Mouse (Mus musculus): ENCODE data around the gene Sdhaf1.

Gene Sdhaf1

GRCm38 (mm10) chr7:30323795-30324194 is at the start of gene Sdhaf1:
Gene Sdhaf1, minus strand, starts transcription at chr7:30323895.
- DNase-seq, result no peak

DNA sequence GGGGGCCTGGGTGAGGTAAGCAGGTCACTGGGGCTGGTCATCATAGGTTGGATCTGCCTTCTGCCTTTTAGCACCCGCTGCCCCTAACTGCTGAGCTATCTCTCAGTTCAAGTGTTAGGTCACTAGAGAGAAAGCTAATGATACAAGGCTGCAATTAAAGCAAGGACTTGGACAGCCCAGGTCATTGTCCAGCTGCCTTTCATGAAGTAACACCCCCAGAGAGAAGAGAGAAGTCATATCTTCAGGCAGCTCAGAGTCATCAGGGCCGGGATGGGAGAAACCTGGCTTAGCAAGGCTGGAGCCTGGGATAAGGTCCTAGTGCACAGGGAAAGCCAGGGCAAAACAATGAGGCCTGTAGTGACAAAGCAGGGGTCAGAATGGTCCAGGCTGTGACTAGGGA is 43.8 kb upstream of the Sdhaf1 start:
- DNase-seq, result no peak

DNA sequence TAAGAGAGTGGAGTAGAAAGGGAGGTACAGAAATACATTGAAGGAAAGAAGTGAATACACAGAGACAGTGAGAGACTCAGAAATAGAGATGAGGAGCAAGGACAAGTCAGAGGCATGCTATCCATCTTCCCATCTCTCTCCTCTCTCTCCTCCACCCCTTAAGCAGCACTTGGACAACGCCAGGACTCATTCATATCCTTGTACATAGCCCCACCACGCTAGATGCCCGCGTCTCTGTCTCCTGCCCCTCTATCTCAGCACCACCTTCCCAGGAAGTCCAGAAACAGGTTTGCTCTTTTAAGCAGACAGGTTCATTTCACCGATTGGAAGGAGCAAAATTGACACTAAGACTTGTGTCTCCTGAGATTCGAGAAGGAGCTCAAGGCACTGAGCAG is 39.6 kb upstream of the Sdhaf1 start:
- no peak for DNase-seq

GRCm38 (mm10) chr7:30362652-30363343 is 39.1 kb upstream of the Sdhaf1 start, which contains the start of gene Lrfn3:
Gene Lrfn3, minus strand, starts transcription at chr7:30362772.
- DNase-seq, result no peak

- DNase-seq, result no peak
Measured at GRCm38 (mm10) chr7:30360028-30360427, 36.3 kb upstream of the Sdhaf1 start.

DNA sequence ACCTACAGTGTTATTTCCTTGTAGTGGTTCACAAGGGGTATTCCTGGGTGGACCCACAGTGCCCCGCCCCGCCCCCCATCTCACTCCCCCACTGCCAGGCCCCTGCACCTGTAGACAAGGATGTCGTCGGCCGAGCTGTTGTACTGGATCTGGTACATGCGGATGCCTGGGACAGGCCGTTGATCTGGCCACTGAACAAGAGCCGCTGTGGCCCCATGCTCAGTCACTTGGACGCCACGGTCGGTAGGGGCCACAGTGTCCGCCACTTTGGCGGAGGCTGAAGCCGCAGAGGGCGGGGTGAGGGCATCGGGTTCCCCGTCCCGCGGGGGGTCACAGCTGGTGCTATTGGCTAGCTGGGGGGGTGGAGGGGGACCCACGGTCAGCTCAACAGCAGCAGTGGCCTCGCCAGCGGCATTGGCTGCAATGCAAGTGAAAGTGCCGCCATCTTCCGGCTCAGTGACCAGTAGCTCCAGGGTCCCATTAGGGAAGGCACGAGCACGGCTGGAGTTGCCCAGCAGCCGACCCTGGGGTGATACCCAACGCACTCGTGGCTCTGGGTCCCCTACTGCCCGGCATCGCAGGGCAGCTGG is 35.7 kb upstream of the Sdhaf1 start:
- no peak for DNase-seq

DNA sequence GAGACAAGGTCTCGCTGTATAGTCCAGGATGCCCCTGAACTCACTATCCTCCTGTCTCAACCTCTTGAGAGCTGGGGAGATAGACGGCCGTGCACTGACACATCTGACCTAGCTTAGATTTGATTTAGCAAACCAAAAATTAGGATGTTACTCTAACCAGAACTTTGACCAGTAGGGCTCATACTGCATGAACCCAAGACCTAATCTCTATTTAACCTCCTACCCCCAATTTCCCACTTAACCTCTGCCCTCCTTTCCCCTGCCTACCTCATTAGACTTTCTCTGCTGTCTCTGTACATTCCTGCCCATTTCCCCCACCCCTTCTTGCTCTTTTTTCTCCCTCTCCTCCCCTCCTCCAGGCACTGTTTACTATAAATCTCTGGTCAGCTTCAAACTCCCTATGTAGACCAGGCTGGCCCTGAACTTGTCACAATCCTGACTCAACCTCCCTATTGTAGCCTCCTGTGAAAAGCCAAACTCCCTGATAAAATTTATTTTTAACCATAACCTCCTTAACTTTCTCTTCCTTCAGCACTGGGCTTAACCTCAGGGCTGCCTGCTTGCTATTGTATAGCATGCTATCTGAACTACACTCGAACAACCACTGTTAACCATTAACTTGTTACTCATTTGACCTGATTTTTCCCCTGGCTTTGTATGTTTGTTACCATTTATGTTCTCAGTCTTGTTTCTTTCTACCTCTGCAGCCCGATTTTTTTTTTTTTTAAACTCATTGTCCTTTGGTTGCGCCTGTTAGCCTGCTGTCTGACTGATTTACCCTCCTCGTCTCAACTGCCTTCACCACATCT is 34.9 kb upstream of the Sdhaf1 start:
- no peak for DNase-seq

- no peak for DNase-seq
Measured at GRCm38 (mm10) chr7:30354059-30354458, 30.4 kb upstream of the Sdhaf1 start.

GRCm38 (mm10) chr7:30353279-30353822 is 29.7 kb upstream of the Sdhaf1 start:
- peak; percentile 71 for DNase-seq

- DNase-seq, result peak; percentile 71
Measured at GRCm38 (mm10) chr7:30347828-30348227, 24.1 kb upstream of the Sdhaf1 start.

GRCm38 (mm10) chr7:30346635-30347379 is 23.1 kb upstream of the Sdhaf1 start:
- peak; percentile 75 for DNase-seq

DNA sequence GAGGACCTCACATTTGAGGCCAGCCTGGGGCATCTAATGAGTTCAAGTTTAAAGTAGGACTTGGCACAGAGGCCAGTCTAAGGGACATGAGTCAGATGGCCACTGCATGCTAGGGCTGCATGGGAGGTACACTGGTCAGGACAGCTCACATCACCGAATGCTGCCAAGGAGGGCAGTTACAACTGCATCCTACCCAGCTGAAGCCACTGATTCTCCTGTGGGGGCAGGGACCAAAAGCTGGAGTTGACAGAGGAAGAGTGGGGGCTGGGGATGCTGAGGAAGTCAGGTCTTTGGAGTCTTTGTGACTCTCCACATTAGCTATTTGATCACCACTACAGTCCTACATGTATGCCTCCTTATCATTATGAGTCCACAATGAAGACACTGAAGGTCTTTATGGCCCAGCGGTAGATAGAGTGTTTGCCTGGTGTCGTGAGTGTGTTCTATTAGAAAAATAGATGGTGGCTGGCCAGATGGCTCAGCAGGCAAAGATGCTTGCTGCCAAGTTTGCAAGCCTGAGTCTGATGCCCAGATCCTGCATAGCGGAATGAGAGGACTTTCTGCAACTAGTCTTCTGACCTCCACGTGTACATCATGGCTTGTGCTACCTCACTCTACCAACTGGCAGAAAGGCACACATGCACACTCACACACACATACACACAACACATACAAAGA is 15.9 kb upstream of the Sdhaf1 start:
- no peak for DNase-seq

DNA sequence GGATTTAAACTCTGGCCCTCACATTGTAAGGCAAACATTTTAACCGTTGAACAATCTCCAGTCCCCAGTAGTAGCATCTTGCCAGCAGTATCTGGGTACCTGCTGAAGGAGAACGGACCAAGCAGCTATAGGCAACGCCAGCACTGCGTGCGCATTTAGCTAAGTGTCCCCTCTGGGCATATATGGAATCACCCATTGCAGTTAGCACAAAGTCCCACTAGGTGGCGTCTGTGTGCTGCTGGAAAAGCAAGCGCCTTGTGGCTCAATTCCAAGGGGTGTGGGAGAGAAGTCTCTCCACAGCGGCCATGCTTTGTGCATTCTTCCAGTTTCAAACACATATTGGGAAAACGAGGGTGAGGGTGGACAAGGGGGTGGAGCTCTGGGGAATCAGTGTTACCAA is 12.7 kb upstream of the Sdhaf1 start:
- peak; percentile 77 for DNase-seq

GRCm38 (mm10) chr7:30335688-30336087 is 12.0 kb upstream of the Sdhaf1 start:
- DNase-seq, result no peak

GRCm38 (mm10) chr7:30334563-30334962 is 10.9 kb upstream of the Sdhaf1 start:
- no peak for DNase-seq

- peak; percentile 55 for DNase-seq
Measured at GRCm38 (mm10) chr7:30333436-30333835, 9.7 kb upstream of the Sdhaf1 start.

GRCm38 (mm10) chr7:30332622-30333259 is 9.0 kb upstream of the Sdhaf1 start:
- no peak for DNase-seq

DNA sequence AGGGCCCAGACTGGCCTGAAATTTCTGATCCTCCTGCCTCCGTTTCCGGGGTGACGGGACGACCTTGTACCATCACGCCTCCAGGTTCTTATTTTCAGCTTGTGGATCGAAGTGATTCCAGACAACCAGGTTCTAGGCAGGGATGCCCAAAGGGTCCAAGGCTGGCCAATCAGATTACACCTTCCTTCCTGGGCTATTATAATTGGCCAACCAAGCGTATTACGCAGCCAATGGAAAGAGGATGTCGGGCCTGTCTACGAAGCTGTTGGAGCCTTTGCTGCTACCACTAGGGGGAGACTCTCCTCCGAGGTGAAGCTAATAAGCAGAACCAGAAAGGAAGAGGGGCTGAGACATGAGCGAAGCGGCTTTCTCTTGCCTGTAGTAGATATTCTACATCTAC is 8.2 kb upstream of the Sdhaf1 start:
- DNase-seq, result peak; percentile 84

GRCm38 (mm10) chr7:30328379-30328778 is 4.7 kb upstream of the Sdhaf1 start:
- no peak for DNase-seq

- no peak for DNase-seq
Measured at GRCm38 (mm10) chr7:30327140-30327539, 3.4 kb upstream of the Sdhaf1 start.

DNA sequence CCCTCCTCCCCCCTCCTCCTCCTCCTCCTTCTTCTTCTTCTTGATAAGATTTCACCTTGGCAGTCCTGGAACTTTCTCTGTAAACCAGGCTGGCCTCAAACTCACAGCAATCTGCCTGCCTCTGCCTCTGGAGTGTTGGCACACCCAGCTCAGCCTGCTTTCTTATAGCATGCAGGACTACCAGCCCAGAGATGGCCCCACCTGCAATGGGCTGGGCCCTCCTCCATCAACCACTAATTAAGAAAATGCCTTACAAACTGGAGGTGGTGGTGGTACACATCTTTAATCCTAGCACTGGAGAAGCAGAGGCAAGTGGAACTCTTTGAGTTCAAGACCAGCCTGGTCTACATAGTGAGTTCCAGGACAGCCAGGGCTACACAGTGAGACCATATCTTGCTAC is 2.7 kb upstream of the Sdhaf1 start:
- no peak for DNase-seq

- peak; percentile 76 for DNase-seq
Measured at GRCm38 (mm10) chr7:30325364-30325763, 1.7 kb upstream of the Sdhaf1 start.
